8 mouse cellular contexts compared by ENCODE assay signal in genomic region chr10:81641978-81642647, GRCm38 (mm10). TPM values are rescaled to one million over a fixed set of nuclear protein-coding genes. Genes with fewer than 3 reads are reported as not detected.
DNase-seq lines count a peak whose midpoint lies in the region; ATAC-seq lines count a peak whose summit lies in the region.

No protein-coding gene starts in this region.

- no peak for ATAC-seq in kidney, embryonic 15.5 days (replicated peaks; ENCODE audit: low FRiP score)
- no peak for ATAC-seq in forebrain, embryonic 13.5 days
- no peak for ATAC-seq in liver, embryonic 12.5 days
- no peak for ATAC-seq in megakaryocyte progenitor cell, adult 5-6 weeks (replicated peaks; ENCODE audit: poor library complexity)

- DNase-seq in kidney, adult 8-10 months, result no peak
- peak; percentile 80 for DNase-seq in cerebellum, adult 9-10 months
- DNase-seq in natural killer cell, adult 2 months (ENCODE audit: low spot score in 2 of 2), result no peak
- no peak for DNase-seq in T-cell, adult 2 months (ENCODE audit: low spot score)

- H3K9ac ChIP-seq in kidney, embryonic 15.5 days, result 0 out of 2 replicates have a peak overlapping the region, but pooled peaks have one; percentile 94
- peak overlapping the region; percentile 97 for H3K9ac ChIP-seq in forebrain, embryonic 13.5 days
- peak overlapping the region; percentile 91; the same call in 1 of the 2 replicates for H3K9ac ChIP-seq in liver, embryonic 12.5 days

- no peaks in the 10 kb centered on the region for H3K36me3 ChIP-seq in kidney, embryonic 15.5 days
- no peaks in the 10 kb centered on the region for H3K36me3 ChIP-seq in forebrain, embryonic 13.5 days (ENCODE audit: poor library complexity, severe bottlenecking)
- no peaks in the 10 kb centered on the region for H3K36me3 ChIP-seq in liver, embryonic 12.5 days

- H3K9me3 ChIP-seq in kidney, embryonic 15.5 days (replicated peaks), result no peaks in the 10 kb centered on the region
- no peaks in the 10 kb centered on the region for H3K9me3 ChIP-seq in forebrain, embryonic 13.5 days (replicated peaks)
- H3K9me3 ChIP-seq in liver, embryonic 12.5 days (replicated peaks), result no peaks in the 10 kb centered on the region

- peaks cover 26% of the 10 kb centered on the region for H3K4me1 ChIP-seq in kidney, embryonic 15.5 days
- peaks cover 26% of the 10 kb centered on the region for H3K4me1 ChIP-seq in forebrain, embryonic 13.5 days
- peaks cover 29% of the 10 kb centered on the region for H3K4me1 ChIP-seq in liver, embryonic 12.5 days

- peak overlapping the region; percentile 85 for H3K4me2 ChIP-seq in kidney, embryonic 15.5 days
- H3K4me2 ChIP-seq in forebrain, embryonic 13.5 days, result peak overlapping the region; percentile 95
- H3K4me2 ChIP-seq in liver, embryonic 12.5 days, result peak overlapping the region; percentile 97

- peak overlapping the region; percentile 77 for H3K4me3 ChIP-seq in kidney, embryonic 15.5 days (replicated peaks)
- H3K4me3 ChIP-seq in forebrain, embryonic 13.5 days, result peak overlapping the region; percentile 74; the same call in 1 of the 2 replicates
- H3K4me3 ChIP-seq in liver, embryonic 12.5 days, result peak overlapping the region; percentile 77

- H3K27ac ChIP-seq in kidney, embryonic 15.5 days, result 0 out of 2 replicates have a peak overlapping the region, but pooled peaks have one; percentile 99
- no peak overlapping the region; the same call in 1 of the 2 replicates for H3K27ac ChIP-seq in forebrain, embryonic 13.5 days
- H3K27ac ChIP-seq in liver, embryonic 12.5 days, result no peak overlapping the region

- H3K27me3 ChIP-seq in kidney, embryonic 15.5 days, result no peaks in the 10 kb centered on the region
- no peaks in the 10 kb centered on the region for H3K27me3 ChIP-seq in forebrain, embryonic 13.5 days
- peaks cover 21% of the 10 kb centered on the region for H3K27me3 ChIP-seq in liver, embryonic 12.5 days (replicated peaks)

- 76% methylated on average over 8 of the region's 8 CpGs for WGBS in kidney, embryonic 15.5 days
- WGBS in forebrain, embryonic 13.5 days, result 75% methylated on average over 8 of the region's 8 CpGs
- WGBS in liver, embryonic 12.5 days (ENCODE audit: insufficient replicate concordance), result 73% methylated on average over 8 of the region's 8 CpGs

RNA-seq across cellular contexts. Expression of gene Gm10778, which starts 6.7 kb away (rescaled TPM):
- polyA plus RNA-seq in kidney, embryonic 15.5 days (2015; fragmentation: Nextera tagmentation; extraction: Ambion mirVana), result 3.8 and 5.0 TPM in 2 replicates
- polyA plus RNA-seq in forebrain, embryonic 13.5 days (2015; fragmentation: Nextera tagmentation; extraction: Ambion mirVana), result 5.4 and 5.6 TPM in 2 replicates
- 2.3 and 2.5 TPM in 2 replicates for polyA plus RNA-seq in liver, embryonic 12.5 days (2016; fragmentation: Nextera tagmentation; extraction: Ambion mirVana)
- 4.4 and 8.6 TPM in 2 replicates for total RNA-seq in megakaryocyte progenitor cell, adult 5-6 weeks (2015)
- total RNA-seq in megakaryocyte progenitor cell, adult 5-6 weeks (2017), result 4.6 and 4.9 TPM in 2 replicates

RNA-seq across cellular contexts. Expression of gene Ankrd24, which starts 13.8 kb away (rescaled TPM):
- polyA plus RNA-seq in kidney, embryonic 15.5 days (2015; fragmentation: Nextera tagmentation; extraction: Ambion mirVana), result 15.2 and 17.3 TPM in 2 replicates
- 6.4 and 6.9 TPM in 2 replicates for polyA plus RNA-seq in forebrain, embryonic 13.5 days (2015; fragmentation: Nextera tagmentation; extraction: Ambion mirVana)
- 3.8 and 4.5 TPM in 2 replicates for polyA plus RNA-seq in liver, embryonic 12.5 days (2016; fragmentation: Nextera tagmentation; extraction: Ambion mirVana)
- 5.8 and 6.8 TPM in 2 replicates for total RNA-seq in megakaryocyte progenitor cell, adult 5-6 weeks (2015)
- 7.0 and 8.9 TPM in 2 replicates for total RNA-seq in megakaryocyte progenitor cell, adult 5-6 weeks (2017)

RNA-seq across cellular contexts. Expression of gene Sirt6, which starts 14.5 kb away (rescaled TPM):
- polyA plus RNA-seq in kidney, embryonic 15.5 days (2015; fragmentation: Nextera tagmentation; extraction: Ambion mirVana), result 40.0 and 42.8 TPM in 2 replicates
- polyA plus RNA-seq in forebrain, embryonic 13.5 days (2015; fragmentation: Nextera tagmentation; extraction: Ambion mirVana), result 56.6 and 65.3 TPM in 2 replicates
- polyA plus RNA-seq in liver, embryonic 12.5 days (2016; fragmentation: Nextera tagmentation; extraction: Ambion mirVana), result 12.7 and 14.7 TPM in 2 replicates
- 8.3 and 9.5 TPM in 2 replicates for total RNA-seq in megakaryocyte progenitor cell, adult 5-6 weeks (2015)
- total RNA-seq in megakaryocyte progenitor cell, adult 5-6 weeks (2017), result 4.1 and 5.3 TPM in 2 replicates

RNA-seq across cellular contexts. Expression of gene BC025920, which starts 36.0 kb away (rescaled TPM):
- 0.62 and 0.84 TPM in 2 replicates for polyA plus RNA-seq in kidney, embryonic 15.5 days (2015; fragmentation: Nextera tagmentation; extraction: Ambion mirVana)
- polyA plus RNA-seq in forebrain, embryonic 13.5 days (2015; fragmentation: Nextera tagmentation; extraction: Ambion mirVana), result 2.0 and 3.7 TPM in 2 replicates
- 0.46 and 0.78 TPM in 2 replicates for polyA plus RNA-seq in liver, embryonic 12.5 days (2016; fragmentation: Nextera tagmentation; extraction: Ambion mirVana)
- 1.2 and 3.1 TPM in 2 replicates for total RNA-seq in megakaryocyte progenitor cell, adult 5-6 weeks (2015)
- total RNA-seq in megakaryocyte progenitor cell, adult 5-6 weeks (2017), result 1.2 and 2.2 TPM in 2 replicates

RNA-seq across cellular contexts. Expression of gene Tle6, which starts 41.2 kb away (rescaled TPM):
- 15.6 and 16.8 TPM in 2 replicates for polyA plus RNA-seq in kidney, embryonic 15.5 days (2015; fragmentation: Nextera tagmentation; extraction: Ambion mirVana)
- 1.8 and 4.1 TPM in 2 replicates for polyA plus RNA-seq in forebrain, embryonic 13.5 days (2015; fragmentation: Nextera tagmentation; extraction: Ambion mirVana)
- 8.1 and 12.1 TPM in 2 replicates for polyA plus RNA-seq in liver, embryonic 12.5 days (2016; fragmentation: Nextera tagmentation; extraction: Ambion mirVana)
- total RNA-seq in megakaryocyte progenitor cell, adult 5-6 weeks (2015), result 15.4 and 18.4 TPM in 2 replicates
- total RNA-seq in megakaryocyte progenitor cell, adult 5-6 weeks (2017), result 3.5 and 13.3 TPM in 2 replicates
